Mouse (Mus musculus): ENCODE data around the gene L2hgdh.
"Not testable (repeated sequence)": the region's sequence is repeated elsewhere in the genome, so short reads cannot be mapped to it uniquely, and the experiment has no call there.

Gene L2hgdh

GRCm38 (mm10) chr12:69666721-69667120 is 58.0 kb downstream of the L2hgdh start:
- no peak for DNase-seq (ENCODE audit: low spot score)

- no peak for DNase-seq (ENCODE audit: low spot score)
These were observed 63.0 kb downstream of the L2hgdh start for GRCm38 (mm10) chr12:69661658-69662057.

GRCm38 (mm10) chr12:69653973-69654372 is 70.7 kb downstream of the L2hgdh start:
- not testable (repeated sequence) for DNase-seq (ENCODE audit: low spot score)

- DNase-seq (ENCODE audit: low spot score), result no peak
These were observed 75.2 kb downstream of the L2hgdh start for GRCm38 (mm10) chr12:69649511-69649910.

- no peak for DNase-seq (ENCODE audit: low spot score)
These were observed 78.7 kb downstream of the L2hgdh start for GRCm38 (mm10) chr12:69645821-69646616.

- no peak for DNase-seq (ENCODE audit: low spot score)
These were observed 79.8 kb downstream of the L2hgdh start for GRCm38 (mm10) chr12:69644877-69645276.

GRCm38 (mm10) chr12:69642877-69643276 is 81.8 kb downstream of the L2hgdh start:
- DNase-seq (ENCODE audit: low spot score), result no peak
